Mouse (Mus musculus) hindbrain, embryonic 11.5 days (tissue): ENCODE results near the gene Mif. TPM values are rescaled to one million over a fixed set of nuclear protein-coding genes. Genes with fewer than 3 reads are reported as not detected.
"Not testable (repeated sequence)": the region's sequence is repeated elsewhere in the genome, so short reads cannot be mapped to it uniquely, and the experiment has no call there.

Source experiments
- ATAC-seq: fragments of 200-750 bp; cut with Nextera tagmentation; 2 replicates; pipeline ENCODE4 v1.8.0; 2017; ENCODE audit warnings: mild to moderate bottlenecking, moderate TSS enrichment, moderate library complexity; ENCODE audit not compliant: low FRiP score
- DNase-seq: peaks from one replicate; pipeline ENCODE4 v3.0.0-alpha.2; 2015; ENCODE audit warnings: low spot score
- H3K27ac ChIP-seq: fragments of 300-500 bp; sonication (generic); 2 replicates; pipeline ENCODE4 v1.5.1; 2014; ENCODE audit warnings: mild to moderate bottlenecking, low read depth, low read length
- H3K27me3 ChIP-seq: fragments of 300-500 bp; sonication (generic); 2 replicates; pipeline ENCODE4 v1.6.1; 2014; ENCODE audit warnings: mild to moderate bottlenecking, low read length, moderate library complexity, mixed read lengths; ENCODE audit not compliant: control insufficient read depth, insufficient read depth
- H3K36me3 ChIP-seq: fragments of 300-500 bp; sonication (generic); 2 replicates; pipeline ENCODE4 v1.6.1; 2014; ENCODE audit warnings: mild to moderate bottlenecking, low read length, moderate library complexity, mixed read lengths; ENCODE audit not compliant: control insufficient read depth, insufficient read depth
- H3K4me1 ChIP-seq: fragments of 300-500 bp; sonication (generic); replicated peaks from 2 replicates; pipeline ENCODE4 v1.6.1; 2014; ENCODE audit warnings: low read length, mixed read lengths; ENCODE audit not compliant: control insufficient read depth, insufficient read depth
- H3K4me2 ChIP-seq: fragments of 300-500 bp; sonication (generic); replicated peaks from 2 replicates; pipeline ENCODE4 v1.6.1; 2014; ENCODE audit warnings: mild to moderate bottlenecking, low read depth, low read length
- H3K4me3 ChIP-seq: fragments of 300-500 bp; sonication (generic); 2 replicates; pipeline ENCODE4 v1.5.1; 2014; ENCODE audit warnings: low read depth, low read length
- H3K9ac ChIP-seq: fragments of 300-500 bp; sonication (generic); 2 replicates; pipeline ENCODE4 v1.6.1; 2014; ENCODE audit warnings: low read depth, low read length
- H3K9me3 ChIP-seq: fragments of 300-500 bp; sonication (generic); 2 replicates; pipeline ENCODE4 v1.6.1; 2016; ENCODE audit warnings: low read length; ENCODE audit not compliant: control insufficient read depth
- WGBS: fragments of 180-500 bp; shearing (Covaris S2); extraction: QIAGEN DNeasy Blood & Tissue Kit; methylation state at CpG from one replicate; pipeline ENCODE4 v1.1.7; 2014; 5-methylcytosine and 5-hydroxymethylcytosine counted together
- polyA plus RNA-seq: library from polyadenylated mRNA; unstranded; fragments of >200 nt; fragmentation: Nextera tagmentation; extraction: Ambion mirVana; gene quantifications from 2 replicates; pipeline ENCODE4 v1.2.1, GENCODE M21; 2014

Gene Mif
- polyA plus RNA-seq, 1 experiment from 2014 or later, result 1,947 TPM

DNA sequence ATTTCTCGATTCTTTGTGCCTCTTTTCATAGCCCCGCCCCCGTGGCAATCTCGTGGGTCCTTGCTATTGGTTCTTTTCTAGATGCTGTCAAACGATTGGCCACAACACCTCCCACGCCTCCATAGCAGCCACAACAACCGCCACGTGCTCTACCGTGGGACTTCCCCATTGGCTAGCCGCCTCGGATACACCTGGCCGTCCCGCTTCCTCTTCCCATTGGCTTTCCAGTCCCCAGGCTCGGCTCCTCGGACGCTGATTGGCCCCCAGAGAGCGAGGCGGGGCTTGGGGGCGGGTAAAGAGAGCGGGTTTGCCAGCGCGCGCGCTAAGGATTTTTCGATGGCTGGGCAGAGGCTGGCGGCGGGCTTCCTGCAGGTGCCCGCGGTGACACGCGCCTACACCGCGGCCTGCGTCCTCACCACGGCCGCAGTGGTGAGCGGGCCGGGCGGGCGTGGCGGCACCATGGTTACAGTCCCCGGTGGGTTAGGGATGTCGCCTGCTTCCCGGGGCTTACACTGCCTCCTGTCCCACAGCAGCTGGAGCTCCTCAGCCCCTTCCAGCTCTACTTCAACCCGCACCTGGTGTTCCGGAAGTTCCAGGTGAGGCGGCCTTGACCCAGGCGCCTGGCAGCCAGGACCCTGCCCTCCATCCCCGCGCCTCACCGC is 33.2 kb upstream of the Mif start, which contains the start of gene Derl3:
Gene Derl3, plus strand, starts transcription at position 325 of the 662 bp plus-strand sequence.
- under 1% methylated on average over 47 of the region's 51 CpGs for WGBS
- Histone ChIP-seq H3K36me3 (peaks cover 10% of the 10 kb centered on the region), H3K27ac (no peak within 1 kb of the TSS), H3K4me1 (peaks cover 2% of the 10 kb centered on the region; the same call in 1 of the 2 replicates), H3K9me3 (no peaks in the 10 kb centered on the region), H3K9ac (peak within 1 kb of the TSS; percentile 40; the same call in 1 of the 2 replicates), H3K4me3 (peak within 1 kb of the TSS; percentile 28), H3K4me2 (peak within 1 kb of the TSS; percentile 80), H3K27me3 (no peaks in the 10 kb centered on the region)
- DNase-seq (peak; percentile 96), ATAC-seq (peak; percentile 99)

DNA sequence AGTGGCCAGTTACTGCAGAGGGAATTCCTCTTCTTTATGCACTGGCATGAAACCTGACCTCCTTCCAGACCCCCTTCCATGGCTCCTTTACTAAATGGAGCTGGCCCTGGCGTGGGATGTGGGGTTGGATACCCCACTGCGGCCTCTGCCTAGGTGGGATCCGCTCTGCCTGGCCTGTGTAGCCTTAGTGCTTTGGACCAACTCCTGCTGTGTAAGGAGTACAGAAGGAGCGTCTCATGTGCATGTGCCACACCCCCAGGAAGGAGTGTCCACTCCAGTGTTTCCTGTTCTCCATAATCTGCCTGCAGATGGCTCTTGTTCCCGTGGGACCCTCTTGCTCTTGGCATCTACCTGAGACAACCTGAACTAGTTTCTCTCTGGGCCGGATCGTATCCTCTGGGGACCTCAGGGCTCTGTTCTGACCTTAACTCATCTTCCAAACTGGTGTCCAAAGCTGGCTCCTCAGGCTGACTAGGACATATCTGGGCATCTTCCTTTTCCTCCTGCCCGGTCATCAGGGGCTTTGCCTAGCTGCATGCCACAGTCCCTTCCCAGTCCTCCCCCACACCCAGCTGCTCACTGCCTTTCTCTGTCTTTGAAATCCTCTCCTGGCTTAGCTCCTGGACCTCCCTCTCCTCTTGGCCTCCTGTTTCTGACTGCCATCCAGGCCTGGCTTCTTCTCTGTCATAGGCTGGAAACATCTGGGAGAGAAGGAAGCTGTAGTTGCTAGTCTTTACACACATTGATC is 29.5 kb upstream of the Mif start:
- DNase-seq (no peak), ATAC-seq (no peak)
- peaks cover 2% of the 10 kb centered on the region; the same call in 1 of the 2 replicates for H3K4me1 ChIP-seq
- H3K4me2 ChIP-seq, result no peak overlapping the region
- H3K27ac ChIP-seq, result no peak overlapping the region
- H3K36me3 ChIP-seq, result peaks cover under 1% of the 10 kb centered on the region; the same call in 1 of the 2 replicates
- H3K9me3 ChIP-seq, result no peaks in the 10 kb centered on the region
- H3K9ac ChIP-seq, result no peak overlapping the region
- H3K4me3 ChIP-seq, result no peak overlapping the region
- no peaks in the 10 kb centered on the region for H3K27me3 ChIP-seq
- 50% methylated on average over 8 of the region's 8 CpGs for WGBS

DNA sequence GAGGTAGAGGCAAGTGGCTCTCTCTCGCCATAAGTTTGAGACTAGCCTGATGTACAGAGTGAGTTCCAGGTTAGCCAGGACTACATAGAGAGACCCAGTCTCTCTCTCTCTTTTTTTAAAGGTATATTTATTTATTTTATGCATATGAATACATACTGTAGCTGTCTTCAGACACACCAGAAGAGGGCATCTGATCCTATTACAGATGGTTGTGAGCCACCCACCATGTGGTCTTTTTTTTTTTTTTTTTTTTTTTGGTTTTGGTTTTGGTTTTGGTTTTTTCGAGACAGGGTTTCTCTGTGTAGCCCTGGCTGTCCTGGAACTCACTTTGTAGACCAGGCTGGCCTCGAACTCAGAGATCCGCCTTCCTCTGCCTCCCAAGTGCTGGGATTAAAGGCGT is 27.5 kb upstream of the Mif start:
- 90% methylated on average over 5 of the region's 5 CpGs for WGBS
- not testable (repeated sequence) for H3K27ac ChIP-seq, H3K27me3 ChIP-seq, ATAC-seq, H3K36me3 ChIP-seq, H3K4me1 ChIP-seq, H3K4me2 ChIP-seq, H3K9me3 ChIP-seq, H3K9ac ChIP-seq, DNase-seq, H3K4me3 ChIP-seq

DNA sequence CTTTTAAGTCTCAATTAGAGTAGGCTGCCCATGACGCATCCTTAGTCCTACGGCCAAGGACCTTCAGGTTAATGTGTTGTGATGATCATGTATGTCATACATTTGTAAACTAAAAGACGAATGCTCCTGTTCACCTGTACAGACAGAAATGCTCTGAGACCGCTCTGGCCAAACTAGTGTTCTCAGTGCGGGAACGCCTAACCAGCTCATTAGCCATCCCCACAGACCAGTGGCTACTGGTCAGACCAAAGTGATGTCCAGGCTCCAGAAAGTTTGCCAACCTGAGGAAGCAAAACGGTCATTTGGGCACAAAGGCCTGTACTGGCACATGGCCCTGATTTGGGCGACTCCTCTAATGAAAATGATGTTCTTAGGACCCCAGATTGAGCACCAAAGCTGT is 24.7 kb upstream of the Mif start:
- no peaks in the 10 kb centered on the region for H3K27me3 ChIP-seq
- H3K4me3 ChIP-seq, result no peak overlapping the region
- no peak overlapping the region for H3K27ac ChIP-seq
- DNase-seq, result no peak
- ATAC-seq, result no peak
- no peaks in the 10 kb centered on the region for H3K9me3 ChIP-seq
- 0 out of 2 replicates have a peak, but pooled peaks cover 2% of the 10 kb centered on the region for H3K4me1 ChIP-seq
- H3K4me2 ChIP-seq, result no peak overlapping the region
- no peak overlapping the region for H3K9ac ChIP-seq
- H3K36me3 ChIP-seq, result no peaks in the 10 kb centered on the region
- whole genome bisulfite sequencing, result 94% methylated on average over 8 of the region's 8 CpGs

DNA sequence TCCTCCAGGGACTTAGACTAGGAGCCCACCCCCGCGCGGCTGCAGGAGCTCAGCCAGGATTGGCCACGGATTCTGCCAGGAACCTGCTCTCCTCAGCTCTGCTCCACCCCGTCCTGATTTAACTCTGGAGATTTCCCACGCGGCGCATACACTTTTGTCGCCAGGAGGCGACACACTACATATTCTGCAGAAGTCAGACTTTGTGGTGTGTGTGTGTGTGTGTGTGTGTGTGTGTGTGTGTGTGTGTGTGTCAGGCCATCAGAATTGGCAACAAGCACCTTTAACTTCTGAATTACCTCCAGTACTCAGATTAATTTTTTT is 23.2 kb upstream of the Mif start:
- 0 out of 2 replicates have a peak, but pooled peaks cover 2% of the 10 kb centered on the region for H3K4me1 ChIP-seq
- no peak overlapping the region for H3K4me3 ChIP-seq
- ATAC-seq (peak; percentile 73), DNase-seq (peak; percentile 77)
- WGBS, result 2% methylated on average over 10 of the region's 10 CpGs
- no peaks in the 10 kb centered on the region for H3K36me3 ChIP-seq
- H3K27ac ChIP-seq, result no peak overlapping the region
- no peaks in the 10 kb centered on the region for H3K9me3 ChIP-seq
- no peaks in the 10 kb centered on the region for H3K27me3 ChIP-seq
- H3K9ac ChIP-seq, result no peak overlapping the region; the same call in 1 of the 2 replicates
- H3K4me2 ChIP-seq, result no peak overlapping the region

DNA sequence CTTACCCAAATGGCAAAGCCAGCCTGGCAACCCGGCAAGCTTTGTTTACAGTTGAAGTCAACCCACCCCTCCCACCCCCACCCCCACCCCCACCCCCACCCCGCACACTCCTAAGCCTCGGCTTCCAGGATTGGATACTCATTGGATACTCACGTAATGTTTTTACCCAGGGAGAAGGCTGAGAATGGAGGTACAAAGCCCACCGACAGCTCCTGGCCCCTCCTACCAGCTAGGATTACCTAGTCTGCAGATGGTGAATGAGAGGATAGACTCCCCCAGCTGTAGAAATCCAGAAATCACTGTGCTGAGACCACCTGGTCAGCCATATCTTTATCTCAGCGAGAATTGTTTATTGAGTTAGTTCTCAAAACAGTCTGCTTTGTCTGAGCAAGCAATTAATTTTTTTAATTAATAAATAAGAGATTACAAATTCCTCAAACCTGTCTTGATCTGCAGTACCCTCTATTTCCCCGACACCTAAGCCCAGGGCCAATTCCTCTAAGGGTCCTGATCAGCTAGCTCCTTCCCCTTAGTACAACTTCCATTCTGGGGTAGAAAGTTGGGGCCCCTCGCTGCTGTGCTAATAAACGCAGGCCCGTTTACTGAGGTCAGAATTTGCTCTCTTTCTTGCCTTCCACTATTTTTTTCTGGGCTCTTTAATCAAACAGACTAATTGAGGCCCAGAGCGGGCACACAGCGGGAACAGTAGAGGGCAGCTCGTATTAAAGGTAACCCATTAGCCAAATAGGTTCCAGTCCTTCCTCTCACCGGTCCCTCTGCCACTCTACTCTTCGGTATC is 22.6 kb upstream of the Mif start:
- Histone ChIP-seq H3K36me3 (no peaks in the 10 kb centered on the region), H3K27ac (no peak overlapping the region), H3K4me3 (no peak overlapping the region), H3K9me3 (no peaks in the 10 kb centered on the region), H3K27me3 (no peaks in the 10 kb centered on the region), H3K4me1 (0 out of 2 replicates have a peak, but pooled peaks cover 2% of the 10 kb centered on the region), H3K9ac (no peak overlapping the region; the same call in 1 of the 2 replicates), H3K4me2 (no peak overlapping the region)
- ATAC-seq, result peak; percentile 23; the same call in 1 of the 2 replicates
- 5% methylated on average over 15 of the region's 15 CpGs for WGBS
- DNase-seq, result peak; percentile 28

DNA sequence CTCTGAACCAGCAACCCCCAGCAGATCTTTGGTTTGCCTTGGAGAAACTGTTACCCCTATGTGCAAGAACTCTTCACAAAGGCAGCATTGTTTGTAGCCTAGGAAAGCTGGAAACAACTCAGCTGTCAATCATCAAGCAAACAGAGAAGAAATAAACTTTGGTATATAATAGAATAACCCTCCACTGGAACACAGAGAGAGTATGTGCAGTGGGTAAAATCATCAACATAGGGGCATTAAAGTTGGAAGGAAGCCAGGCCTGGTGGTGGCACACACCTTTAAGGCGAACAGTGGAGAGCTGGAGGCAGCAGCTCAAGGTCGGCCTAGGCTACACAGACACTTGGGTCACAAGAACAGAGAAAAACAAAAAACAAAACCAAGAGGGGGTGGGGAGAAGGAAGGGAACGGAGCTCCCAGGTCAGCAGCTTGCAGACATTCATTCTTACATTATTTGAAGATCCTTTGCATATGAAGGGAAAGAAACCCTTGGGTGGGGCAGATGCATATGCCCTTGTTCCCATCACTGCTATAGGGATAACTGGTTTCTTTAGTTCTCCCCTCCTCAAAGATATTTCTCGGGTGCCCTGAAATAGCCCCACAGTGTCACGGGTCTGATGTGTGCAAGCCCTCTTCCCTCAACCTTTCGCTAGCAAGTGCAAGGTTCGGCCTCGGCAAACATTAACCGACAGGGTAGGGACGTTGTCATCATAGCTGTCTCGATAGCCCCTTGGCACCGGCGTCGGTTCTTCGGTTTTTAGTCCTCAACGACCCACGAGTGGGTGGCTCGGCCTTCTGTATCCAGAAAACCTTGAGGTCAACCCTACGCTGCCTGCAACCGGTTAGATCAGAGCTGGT is 21.8 kb upstream of the Mif start:
- peak overlapping the region; percentile 58 for H3K27ac ChIP-seq
- 0 out of 2 replicates have a peak overlapping the region, but pooled peaks have one; percentile 15 for H3K9ac ChIP-seq
- no peaks in the 10 kb centered on the region for H3K36me3 ChIP-seq
- no peaks in the 10 kb centered on the region for H3K9me3 ChIP-seq
- DNase-seq (peak; percentile 20), ATAC-seq (peak; percentile 23; the same call in 1 of the 2 replicates)
- H3K27me3 ChIP-seq, result no peaks in the 10 kb centered on the region
- H3K4me1 ChIP-seq, result 0 out of 2 replicates have a peak, but pooled peaks cover 2% of the 10 kb centered on the region
- no peak overlapping the region for H3K4me3 ChIP-seq
- no peak overlapping the region for H3K4me2 ChIP-seq
- 13% methylated on average over 20 of the region's 20 CpGs for WGBS
